Mouse (Mus musculus) gastrocnemius, adult 2 months (tissue): ENCODE measurements around the gene Akr7a5. TPM values are rescaled to one million over a fixed set of nuclear protein-coding genes. Genes with fewer than 3 reads are reported as not detected.

Experiments used
- DNase-seq: peaks from one replicate; pipeline ENCODE4 v3.0.0; 2022
- H3K27ac ChIP-seq: fragments of 200-600 bp; 2 replicates; pipeline ENCODE4 v1.8.1; 2022; ENCODE audit warnings: mild to moderate bottlenecking
- H3K4me3 ChIP-seq: fragments of 200-600 bp; 2 replicates; pipeline ENCODE4 v1.8.1; 2022; ENCODE audit warnings: mild to moderate bottlenecking, moderate library complexity
- CTCF ChIP-seq: fragments of 200-600 bp; IDR thresholded peaks from 2 replicates; pipeline ENCODE4 v1.8.1; 2022; ENCODE audit warnings: antibody characterized with exemption, mild to moderate bottlenecking, moderate library complexity
- intact Hi-C: fragments of 180-260 bp; cut with DNase I; formaldehyde crosslinking; loops from one replicate; pipeline ENCODE4 v1.15.1; 2025
- long read RNA-seq, 2 experiments: library from polyadenylated mRNA; stranded (forward); transcript quantifications; one replicate each; pipeline ENCODE4 v2.0.0; 2021
- total RNA-seq, 2 experiments: library from RNA; stranded (reverse); gene quantifications; 2 replicates each; pipeline ENCODE4 v1.2.3; 2021

The Akr7a5 gene
- total RNA-seq = 10 to 100 TPM; 31.2 to 34.7 TPM
- long read RNA-seq, experiment 1, transcript Akr7a5-201 (7 exons, 1,288 nt) = major isoform, 40 of 41 reads
- long read RNA-seq, experiment 1, partial matches to known transcripts = 1 of 41 reads
- long read RNA-seq, experiment 1, other reads (novel, unspliced or antisense) = 0 of 41 reads
- long read RNA-seq, experiment 2, transcript Akr7a5-201 (7 exons, 1,288 nt) = major isoform, 42 of 47 reads
- long read RNA-seq, experiment 2, partial matches to known transcripts = 3 of 47 reads
- long read RNA-seq, experiment 2, other reads (novel, unspliced or antisense) = 2 of 47 reads

GRCm38 (mm10) chr4:139310171-139310898, at the start of gene Akr7a5, which contains the start of gene Pqlc2:
Gene Akr7a5 (plus strand): TSS chr4:139310744.
Gene Pqlc2 (minus strand): TSS chr4:139310708.
- H3K27ac ChIP-seq = peak within 1 kb of the TSS; percentile 88
- peak; percentile 98 for DNase-seq
- intact Hi-C loops = no loop called here
- TF ChIP-seq CTCF = no peak
- H3K4me3 ChIP-seq = peak within 1 kb of the TSS; percentile 92

GRCm38 (mm10) chr4:139262981-139263380, 47.6 kb upstream of the Akr7a5 start:
- DNase-seq = peak; percentile 43
- 0 out of 2 replicates have a peak overlapping the region, but pooled peaks have one; percentile 43 for H3K27ac ChIP-seq
- intact Hi-C loops = no loop called here
- no peak overlapping the region for H3K4me3 ChIP-seq
- TF ChIP-seq CTCF = no peak

GRCm38 (mm10) chr4:139265783-139266499, 44.6 kb upstream of the Akr7a5 start:
- peak overlapping the region; percentile 81 for H3K27ac ChIP-seq
- intact Hi-C loops = no loop called here
- H3K4me3 ChIP-seq = no peak overlapping the region
- no peak for DNase-seq
- no peak for TF ChIP-seq CTCF

GRCm38 (mm10) chr4:139266500-139266865, 44.1 kb upstream of the Akr7a5 start:
- intact Hi-C loops = no loop called here
- TF ChIP-seq CTCF = no peak
- Histone ChIP-seq H3K4me3 (no peak overlapping the region), H3K27ac (peak overlapping the region; percentile 81)
- no peak for DNase-seq

- no peak for DNase-seq
- peak overlapping the region; percentile 81 for H3K27ac ChIP-seq
- H3K4me3 ChIP-seq = no peak overlapping the region
- intact Hi-C loops = no loop called here
- TF ChIP-seq CTCF = no peak
Measured at GRCm38 (mm10) chr4:139267335-139267734, 43.2 kb upstream of the Akr7a5 start.

- intact Hi-C loops = no loop called here
- peak overlapping the region; percentile 81 for H3K27ac ChIP-seq
- no peak overlapping the region for H3K4me3 ChIP-seq
- DNase-seq = peak; percentile 74
- TF ChIP-seq CTCF = no peak
Measured at GRCm38 (mm10) chr4:139268242-139268641, 42.3 kb upstream of the Akr7a5 start.

GRCm38 (mm10) chr4:139270168-139270567, 40.4 kb upstream of the Akr7a5 start:
- no peak for DNase-seq
- TF ChIP-seq CTCF = no peak
- intact Hi-C loops = no loop called here
- no peak overlapping the region for H3K4me3 ChIP-seq
- H3K27ac ChIP-seq = peak overlapping the region; percentile 81; the same call in 1 of the 2 replicates

GRCm38 (mm10) chr4:139271562-139271961, 39.0 kb upstream of the Akr7a5 start:
- intact Hi-C loops = no loop called here
- Histone ChIP-seq H3K4me3 (no peak overlapping the region), H3K27ac (peak overlapping the region; percentile 80)
- DNase-seq = no peak
- TF ChIP-seq CTCF = no peak

GRCm38 (mm10) chr4:139272951-139273680, 37.4 kb upstream of the Akr7a5 start:
- no peak for TF ChIP-seq CTCF
- Histone ChIP-seq H3K4me3 (no peak overlapping the region), H3K27ac (peak overlapping the region; percentile 80)
- intact Hi-C loops = no loop called here
- no peak for DNase-seq

- no peak overlapping the region for H3K4me3 ChIP-seq
- intact Hi-C loops = no loop called here
- TF ChIP-seq CTCF = no peak
- H3K27ac ChIP-seq = peak overlapping the region; percentile 80
- DNase-seq = peak; percentile 77
Measured at GRCm38 (mm10) chr4:139274573-139274972, 36.0 kb upstream of the Akr7a5 start.

- intact Hi-C loops = no loop called here
- TF ChIP-seq CTCF = no peak
Measured at GRCm38 (mm10) chr4:139276411-139276810, 34.1 kb upstream of the Akr7a5 start.

GRCm38 (mm10) chr4:139280530-139280929, 30.0 kb upstream of the Akr7a5 start:
- intact Hi-C loops = loop anchor here (10.0 kb wide), 1 partner anchor 66 kb away; no protein-coding TSS in a partner anchor
- no peak for DNase-seq
- H3K4me3 ChIP-seq = no peak overlapping the region
- TF ChIP-seq CTCF = no peak
- H3K27ac ChIP-seq = peak overlapping the region; percentile 88; the same call in 1 of the 2 replicates

More at GRCm38 (mm10) chr4:139276411-139276810, 34.1 kb upstream of the Akr7a5 start:
- Histone ChIP-seq H3K4me3 (no peak overlapping the region), H3K27ac (peak overlapping the region; percentile 46)
- DNase-seq = peak; percentile 53
